Mouse (Mus musculus) lung, postnatal 0 days (tissue): ENCODE data around the gene Bpifa5.

Experiments
- CTCF ChIP-seq: IDR thresholded peaks from 2 replicates; pipeline ENCODE4 v1.5.1; 2016; ENCODE audit warnings: antibody characterized with exemption, mild to moderate bottlenecking
- EP300 ChIP-seq: IDR thresholded peaks from 2 replicates; pipeline ENCODE4 v1.6.1; 2016; ENCODE audit warnings: antibody characterized with exemption, mild to moderate bottlenecking, control low read depth

- TF ChIP-seq CTCF (no peak), EP300 (no peak)
These were observed 32.3 kb upstream of the Bpifa5 start, which contains the start of gene Bpifa3 for GRCm38 (mm10) chr2:154130120-154130519.
